Mouse (Mus musculus): ENCODE data around the gene Hist1h2ai.

Gene Hist1h2ai

DNA sequence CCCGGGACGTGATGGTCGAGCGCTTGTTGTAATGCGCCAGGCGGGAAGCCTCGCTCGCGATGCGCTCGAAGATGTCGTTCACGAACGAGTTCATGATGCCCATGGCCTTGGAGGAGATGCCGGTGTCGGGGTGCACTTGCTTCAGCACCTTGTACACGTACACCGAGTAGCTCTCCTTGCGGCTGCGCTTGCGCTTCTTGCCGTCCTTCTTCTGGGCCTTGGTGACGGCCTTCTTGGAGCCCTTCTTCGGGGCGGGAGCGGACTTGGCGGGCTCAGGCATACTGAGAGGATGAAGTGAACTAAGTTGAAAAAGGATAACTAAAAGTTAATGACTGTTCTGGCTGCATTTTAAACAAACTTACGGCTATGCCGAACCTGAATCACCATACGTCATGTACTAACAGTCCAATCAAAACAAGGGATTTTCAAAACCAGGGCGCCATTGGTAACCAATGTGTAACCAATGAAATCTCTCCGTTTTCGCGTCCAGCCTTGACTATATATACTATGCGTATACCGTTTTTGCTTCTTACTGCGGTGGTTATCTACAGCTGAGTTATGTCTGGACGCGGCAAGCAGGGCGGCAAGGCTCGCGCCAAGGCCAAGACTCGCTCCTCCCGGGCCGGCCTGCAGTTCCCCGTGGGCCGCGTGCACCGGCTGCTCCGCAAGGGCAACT lies at the start of gene Hist1h2ai, which contains the start of gene Hist1h2bl:
TSS of gene Hist1h2ai (plus strand) at position 559 of the 676 bp plus-strand sequence.
TSS of gene Hist1h2bl (minus strand) at position 280 of the 676 bp plus-strand sequence.
- DNase-seq (ENCODE audit: low read depth) = peak; percentile 95

DNA sequence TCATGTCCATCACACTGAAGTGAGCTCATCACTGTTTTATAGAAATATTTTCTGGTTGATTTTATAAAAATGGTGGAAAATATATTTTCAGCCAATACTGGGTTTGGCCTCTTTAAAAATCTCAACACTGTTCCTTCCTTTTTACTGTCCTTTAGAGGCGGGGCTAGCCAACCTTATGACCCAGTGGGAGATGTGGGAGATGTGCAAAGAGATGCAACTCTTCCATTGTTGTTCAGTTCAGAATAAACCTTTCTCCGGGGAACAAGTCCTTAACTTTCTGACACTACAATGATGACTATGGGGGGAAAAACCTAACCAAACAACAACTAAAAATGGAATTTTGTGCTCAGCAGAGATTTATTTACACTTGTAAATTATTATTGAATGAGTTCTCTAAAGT lies 38.9 kb upstream of the Hist1h2ai start, which contains the start of gene Olfr1360:
TSS of gene Olfr1360 (minus strand) at position 101 of the 400 bp plus-strand sequence.
- DNase-seq (ENCODE audit: low read depth) = no peak

DNA sequence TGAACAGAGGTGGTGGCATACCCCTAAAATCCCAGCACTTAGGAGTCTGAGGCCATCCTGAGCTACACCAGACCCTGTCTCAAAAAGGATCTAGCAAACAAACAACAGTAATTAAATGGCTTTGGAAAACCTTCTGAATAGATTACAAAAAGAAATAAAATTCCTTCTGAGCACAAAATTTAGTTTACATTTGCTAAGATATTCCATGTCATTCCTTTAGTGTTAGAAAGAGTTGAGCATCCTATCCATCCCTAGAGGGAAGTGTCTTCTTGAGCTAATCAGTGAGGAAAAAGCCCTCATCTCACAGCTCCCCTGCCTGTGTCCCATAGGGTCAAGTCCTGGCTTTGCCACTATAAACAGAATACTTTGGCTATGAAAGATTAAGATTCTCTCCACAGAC lies 18.4 kb upstream of the Hist1h2ai start, which contains the start of gene Olfr1359:
TSS of gene Olfr1359 (plus strand) at position 301 of the 400 bp plus-strand sequence.
- no peak for DNase-seq (ENCODE audit: low read depth)

DNA sequence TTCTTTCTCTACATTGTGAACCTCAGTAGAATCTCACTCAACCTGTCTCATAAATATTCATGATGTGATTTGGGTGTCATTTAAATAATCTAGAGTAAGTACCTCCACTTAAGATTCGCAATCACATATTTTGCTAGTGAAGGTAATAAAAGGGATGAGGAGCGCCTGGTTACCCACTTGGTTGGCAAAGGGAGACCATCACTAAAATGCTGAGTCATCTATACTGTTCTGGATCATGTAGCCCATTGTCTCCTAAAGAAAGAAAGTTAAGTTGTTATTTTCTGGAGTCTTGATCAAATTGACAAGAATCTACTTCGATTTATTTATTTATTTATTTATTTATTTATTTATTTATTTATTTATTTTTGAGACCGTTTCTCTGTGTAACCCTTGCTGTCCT lies 9.6 kb upstream of the Hist1h2ai start:
- no peak for DNase-seq (ENCODE audit: low read depth)

DNA sequence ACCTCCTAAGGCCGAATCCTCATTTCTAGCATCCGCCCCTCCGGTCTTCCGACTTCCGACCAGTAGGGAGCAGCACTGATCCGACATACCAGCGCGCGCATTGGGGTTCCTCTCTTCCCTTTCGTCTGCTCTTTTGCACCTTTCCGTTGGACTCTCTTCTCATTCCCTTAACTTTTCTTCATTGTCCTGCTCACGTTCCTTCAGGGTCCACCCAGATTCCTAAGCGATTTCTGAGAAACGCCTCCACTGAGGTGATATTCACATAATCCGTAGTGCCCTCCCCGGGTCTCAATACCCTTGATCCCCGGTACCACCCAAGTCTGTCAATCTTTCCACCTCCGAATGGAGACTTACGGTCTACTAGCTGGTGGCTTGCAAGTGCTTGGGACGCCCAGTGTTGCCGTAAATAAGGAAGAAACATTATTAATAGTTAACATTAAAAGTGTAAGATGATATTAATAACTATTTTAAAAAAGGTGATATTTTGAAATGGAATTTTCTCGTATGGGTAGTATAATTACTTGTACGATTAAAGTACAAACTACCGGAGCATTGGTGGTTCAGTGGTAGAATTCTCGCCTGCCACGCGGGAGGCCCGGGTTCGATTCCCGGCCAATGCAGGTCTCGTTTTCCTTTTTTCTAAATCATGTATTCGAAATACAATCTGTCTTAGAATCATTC lies 6.1 kb upstream of the Hist1h2ai start:
- DNase-seq (ENCODE audit: low read depth) = peak; percentile 94

DNA sequence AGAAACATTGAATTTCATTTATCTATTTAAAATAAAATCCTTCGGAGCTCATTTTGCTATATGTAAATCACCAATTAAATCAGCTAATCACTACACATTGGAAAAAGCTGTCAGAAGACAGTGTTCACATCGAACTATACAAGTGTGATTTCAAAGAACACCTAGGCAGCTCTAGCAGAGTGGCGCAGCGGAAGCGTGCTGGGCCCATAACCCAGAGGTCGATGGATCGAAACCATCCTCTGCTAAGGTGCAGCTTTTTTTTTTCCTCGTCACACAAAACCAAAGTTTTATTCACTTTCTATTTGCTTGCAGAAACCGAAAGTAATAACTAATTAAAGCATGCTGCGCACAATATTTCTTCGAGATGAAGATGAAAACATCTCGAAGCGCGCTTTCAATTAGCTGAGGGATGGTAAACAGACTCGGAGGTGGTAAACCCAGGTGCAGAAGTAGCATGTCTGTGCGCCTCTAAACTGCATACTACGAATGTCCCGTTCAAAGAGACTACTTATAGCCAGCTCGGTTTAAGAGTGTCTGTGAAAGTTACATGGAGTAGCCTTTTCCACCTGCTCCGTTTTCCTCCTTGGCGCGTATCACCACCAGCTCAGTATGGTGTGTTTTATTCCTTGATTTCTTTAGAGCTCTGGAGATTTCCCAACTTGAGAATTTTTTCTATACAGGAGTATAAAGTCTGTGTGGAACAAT lies 5.2 kb upstream of the Hist1h2ai start:
- DNase-seq (ENCODE audit: low read depth) = peak; percentile 93

DNA sequence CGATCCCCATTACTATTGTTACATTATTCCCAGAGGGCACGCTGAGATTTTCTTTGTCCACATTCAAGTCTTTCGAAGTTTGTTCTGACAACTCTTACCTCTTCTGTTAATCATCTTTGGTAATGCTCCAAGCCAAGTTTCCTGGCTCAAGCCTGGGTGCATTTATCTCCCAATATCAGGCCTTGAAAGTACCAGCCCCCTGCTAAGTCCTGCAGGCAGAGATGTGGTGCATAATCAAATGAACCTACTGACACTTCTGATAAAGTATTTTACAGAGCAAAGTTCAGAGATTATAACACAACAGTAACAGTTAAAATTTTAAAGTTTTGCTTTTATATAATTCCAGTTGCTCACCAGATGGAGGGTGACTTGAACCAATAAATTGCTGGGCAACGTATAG lies 4.5 kb upstream of the Hist1h2ai start:
- no peak for DNase-seq (ENCODE audit: low read depth)

DNA sequence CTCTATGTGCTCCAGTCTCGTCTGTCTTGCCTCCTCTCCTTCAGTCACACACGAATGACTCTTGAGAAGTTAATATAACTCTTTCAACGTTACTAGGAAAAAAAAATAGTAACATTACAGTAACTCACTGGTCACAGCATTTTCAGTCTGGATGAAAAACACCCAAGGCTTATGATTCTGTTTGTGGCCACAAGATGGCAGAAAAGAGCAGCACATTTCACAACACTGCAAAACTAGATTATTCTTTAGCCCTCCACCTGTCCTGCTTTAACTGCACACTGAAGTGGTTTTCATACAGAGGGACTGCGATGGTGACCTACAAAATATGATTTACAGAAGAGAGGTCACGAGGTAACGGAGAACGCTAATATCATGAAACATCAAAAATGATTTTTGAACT lies 1.5 kb upstream of the Hist1h2ai start:
- peak; percentile 90 for DNase-seq (ENCODE audit: low read depth)

DNA sequence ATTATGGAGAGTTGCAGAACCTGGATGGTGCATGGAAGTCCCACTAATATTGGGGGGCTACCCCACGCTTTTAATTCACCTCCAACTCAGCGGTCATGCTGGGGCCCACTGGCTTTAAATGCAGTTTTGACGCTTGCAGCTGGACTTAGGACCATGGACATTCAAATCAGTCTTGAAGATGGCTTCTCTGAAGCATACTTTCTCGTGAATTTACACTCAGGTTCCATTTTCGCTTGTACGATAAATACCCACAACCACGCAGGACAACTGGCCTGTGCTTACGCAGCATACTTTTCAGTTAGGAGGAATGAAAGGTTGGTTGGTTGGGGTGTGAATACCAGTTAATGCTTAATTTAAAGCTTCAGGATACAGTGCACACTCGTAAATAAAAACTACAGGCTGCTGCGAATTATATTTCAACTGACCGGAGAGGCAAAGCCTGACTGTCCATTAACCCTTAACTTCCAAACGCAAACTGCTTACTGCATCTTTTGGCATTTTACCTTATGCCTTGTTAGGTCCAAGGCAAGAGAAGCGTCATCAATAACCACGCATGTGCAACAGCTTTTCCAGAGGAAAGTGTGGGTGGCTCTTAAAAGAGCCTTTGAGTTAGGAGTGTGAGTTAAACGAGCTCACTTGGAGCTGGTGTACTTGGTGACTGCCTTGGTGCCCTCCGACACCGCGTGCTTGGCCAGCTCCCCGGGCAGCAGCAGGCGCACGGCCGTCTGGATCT lies 925 bp upstream of the Hist1h2ai start:
- peak; percentile 73 for DNase-seq (ENCODE audit: low read depth)

DNA sequence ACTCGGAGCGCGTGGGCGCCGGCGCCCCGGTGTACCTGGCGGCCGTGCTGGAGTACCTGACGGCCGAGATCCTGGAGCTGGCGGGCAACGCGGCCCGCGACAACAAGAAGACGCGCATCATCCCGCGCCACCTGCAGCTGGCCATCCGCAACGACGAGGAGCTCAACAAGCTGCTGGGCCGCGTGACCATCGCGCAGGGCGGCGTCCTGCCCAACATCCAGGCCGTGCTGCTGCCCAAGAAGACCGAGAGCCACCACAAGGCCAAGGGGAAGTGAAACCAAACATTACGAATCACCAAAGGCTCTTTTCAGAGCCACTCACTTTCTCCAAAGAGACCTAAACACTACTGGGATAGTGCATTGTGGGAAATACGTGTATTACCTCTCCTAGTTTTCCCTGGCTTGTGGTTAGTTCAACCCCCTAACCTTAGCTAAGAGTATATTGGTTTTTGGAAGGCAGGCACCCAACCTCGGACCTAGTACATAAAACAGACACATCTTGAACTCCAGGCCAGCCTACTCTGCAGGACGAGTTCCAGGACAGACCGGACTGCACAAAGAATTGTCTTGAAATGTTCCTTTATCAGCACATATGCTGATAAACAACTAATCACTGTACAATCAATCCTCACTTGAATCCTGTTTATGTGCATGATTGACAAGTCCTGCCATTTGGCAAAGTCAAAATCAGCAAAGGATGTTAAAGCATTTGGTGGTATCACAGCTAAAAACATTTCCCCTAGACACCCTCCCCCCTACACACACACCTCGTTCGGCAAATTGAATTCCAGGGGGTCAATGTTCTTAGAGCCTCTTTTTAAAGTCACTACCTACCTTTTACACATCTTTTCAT lies 544 bp downstream of the Hist1h2ai start:
- peak; percentile 78 for DNase-seq (ENCODE audit: low read depth)

DNA sequence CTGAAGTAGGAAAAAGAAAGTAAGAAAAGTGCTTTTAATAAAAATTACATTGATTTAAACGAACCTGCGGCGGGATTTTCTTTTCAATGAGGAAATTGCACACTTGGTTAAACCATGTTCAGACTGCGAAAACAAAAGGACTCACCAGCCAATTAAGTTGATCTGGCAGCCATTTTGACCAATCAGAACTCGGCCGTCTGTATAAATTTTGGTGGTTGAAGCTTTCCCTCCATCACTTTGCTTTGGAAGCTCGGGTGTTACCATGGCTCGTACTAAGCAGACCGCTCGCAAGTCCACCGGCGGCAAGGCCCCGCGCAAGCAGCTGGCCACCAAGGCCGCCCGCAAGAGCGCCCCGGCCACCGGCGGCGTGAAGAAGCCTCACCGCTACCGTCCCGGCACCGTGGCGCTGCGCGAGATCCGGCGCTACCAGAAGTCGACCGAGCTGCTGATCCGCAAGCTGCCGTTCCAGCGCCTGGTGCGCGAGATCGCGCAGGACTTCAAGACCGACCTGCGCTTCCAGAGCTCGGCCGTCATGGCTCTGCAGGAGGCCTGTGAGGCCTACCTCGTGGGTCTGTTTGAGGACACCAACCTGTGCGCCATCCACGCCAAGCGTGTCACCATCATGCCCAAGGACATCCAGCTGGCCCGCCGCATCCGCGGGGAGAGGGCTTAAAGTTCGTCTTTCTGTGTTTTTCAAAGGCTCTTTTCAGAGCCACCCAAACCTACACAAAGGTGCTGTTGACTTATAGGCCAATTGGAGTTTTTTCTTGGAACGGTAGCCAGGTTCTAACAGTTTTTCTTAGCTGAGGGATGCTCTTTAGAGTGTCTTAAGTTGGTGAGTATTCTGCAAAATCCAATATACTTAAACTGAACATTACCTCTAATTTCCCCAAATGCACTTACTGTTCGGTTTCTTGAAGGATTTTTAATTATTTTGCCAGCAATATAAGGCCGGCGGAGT lies 1.5 kb downstream of the Hist1h2ai start, which contains the start of gene Hist1h3h:
TSS of gene Hist1h3h (plus strand) at position 263 of the 961 bp plus-strand sequence.
- DNase-seq (ENCODE audit: low read depth) = peak; percentile 95

DNA sequence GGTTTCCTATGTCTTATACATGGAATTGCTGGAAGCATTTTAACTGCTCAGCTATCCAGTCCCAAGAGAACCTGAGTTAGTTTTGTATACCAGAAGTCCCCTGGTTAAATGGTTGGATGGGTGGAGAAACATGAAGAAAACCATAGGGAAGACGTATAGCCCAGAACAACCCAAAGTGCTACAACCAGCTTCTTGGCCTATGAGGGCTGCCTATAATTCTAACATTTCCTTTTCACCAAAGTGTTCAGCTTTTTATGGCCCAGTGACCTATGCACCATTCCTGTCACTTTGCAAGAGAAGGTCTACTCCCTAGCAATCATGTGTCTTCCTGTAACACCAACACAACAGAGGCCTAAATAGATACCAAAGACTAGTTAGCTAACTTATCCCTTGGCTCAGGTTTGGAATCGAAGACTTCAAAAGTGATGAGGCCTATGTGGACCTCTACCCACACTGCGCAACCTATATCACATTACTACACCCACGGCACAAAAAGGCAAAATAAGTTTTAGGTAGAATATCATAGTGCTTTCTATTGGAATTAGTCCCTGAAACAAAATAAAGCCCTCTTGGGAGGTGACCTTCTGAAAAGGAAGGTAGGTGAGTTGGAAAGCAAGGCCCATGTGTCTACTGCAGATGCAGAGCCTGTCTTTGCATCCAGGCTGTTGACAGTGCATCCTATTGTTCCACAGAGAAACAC lies 2.3 kb downstream of the Hist1h2ai start:
- DNase-seq (ENCODE audit: low read depth) = peak; percentile 44

DNA sequence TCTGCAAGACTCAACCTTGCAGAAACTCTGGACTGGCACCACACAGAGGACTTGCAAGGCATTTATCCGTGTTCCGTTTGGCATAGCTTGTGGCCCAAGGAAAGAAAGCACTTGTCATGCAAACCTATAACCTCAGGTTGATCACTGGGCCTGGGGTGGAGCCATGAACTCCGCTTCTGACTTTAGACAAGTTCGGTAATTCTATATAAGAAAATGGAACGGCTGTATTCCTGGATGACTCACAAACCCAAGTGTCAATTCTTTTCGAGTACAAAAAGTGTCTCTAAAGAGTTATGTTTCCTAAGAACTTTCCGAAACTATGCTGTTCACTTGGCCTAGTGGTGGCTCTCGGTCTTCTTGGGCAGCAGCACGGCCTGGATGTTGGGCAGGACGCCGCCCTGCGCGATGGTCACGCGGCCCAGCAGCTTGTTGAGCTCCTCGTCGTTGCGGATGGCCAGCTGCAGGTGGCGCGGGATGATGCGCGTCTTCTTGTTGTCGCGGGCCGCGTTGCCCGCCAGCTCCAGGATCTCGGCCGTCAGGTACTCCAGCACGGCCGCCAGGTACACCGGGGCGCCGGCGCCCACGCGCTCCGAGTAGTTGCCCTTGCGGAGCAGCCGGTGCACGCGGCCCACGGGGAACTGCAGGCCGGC lies 5.0 kb downstream of the Hist1h2ai start:
- peak; percentile 64 for DNase-seq (ENCODE audit: low read depth)

DNA sequence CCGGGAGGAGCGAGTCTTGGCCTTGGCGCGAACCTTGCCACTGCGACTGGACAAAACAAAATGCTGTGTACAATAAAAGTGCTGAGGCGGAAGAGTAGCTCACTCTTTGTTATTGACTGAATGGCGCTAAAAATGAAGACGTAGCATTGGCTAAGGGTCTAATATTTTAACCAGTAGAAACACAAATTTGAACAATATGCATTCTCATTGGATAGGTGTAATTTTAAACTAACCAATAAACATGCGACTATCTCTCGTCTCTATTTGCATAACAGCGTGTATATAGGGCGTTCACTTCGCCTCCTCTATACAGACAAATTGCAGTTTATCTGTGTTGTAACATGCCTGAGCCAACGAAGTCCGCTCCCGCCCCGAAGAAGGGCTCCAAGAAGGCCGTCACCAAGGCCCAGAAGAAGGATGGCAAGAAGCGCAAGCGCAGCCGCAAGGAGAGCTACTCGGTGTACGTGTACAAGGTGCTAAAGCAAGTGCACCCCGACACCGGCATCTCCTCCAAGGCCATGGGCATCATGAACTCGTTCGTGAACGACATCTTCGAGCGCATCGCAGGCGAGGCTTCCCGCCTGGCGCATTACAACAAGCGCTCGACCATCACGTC lies 5.6 kb downstream of the Hist1h2ai start, which contains the start of gene Hist1h2bm:
TSS of gene Hist1h2bm (plus strand) at position 288 of the 616 bp plus-strand sequence.
- peak; percentile 94 for DNase-seq (ENCODE audit: low read depth)

DNA sequence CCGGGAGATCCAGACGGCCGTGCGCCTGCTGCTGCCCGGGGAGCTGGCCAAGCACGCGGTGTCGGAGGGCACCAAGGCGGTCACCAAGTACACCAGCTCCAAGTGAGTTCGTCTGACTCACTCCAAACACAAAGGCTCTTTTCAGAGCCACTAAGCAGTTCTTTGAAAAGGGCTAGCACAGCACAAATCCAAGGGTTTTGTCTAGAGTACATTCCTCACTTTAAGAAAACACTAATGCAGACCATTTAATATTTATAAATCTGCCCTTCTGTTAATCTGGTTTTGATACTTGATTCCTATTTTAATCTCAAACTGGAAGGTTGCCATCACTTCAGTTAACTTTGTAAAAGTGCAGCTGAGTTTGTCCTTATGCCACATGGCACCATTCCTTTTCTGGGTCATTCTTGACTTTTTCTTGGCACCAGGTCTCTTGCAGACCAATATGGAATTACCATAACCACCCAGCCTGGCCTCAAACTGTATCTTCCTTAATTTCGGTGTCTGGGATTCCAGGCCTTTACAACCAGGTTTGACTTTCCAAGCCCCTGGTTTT lies 6.2 kb downstream of the Hist1h2ai start:
- DNase-seq (ENCODE audit: low read depth) = peak; percentile 50

DNA sequence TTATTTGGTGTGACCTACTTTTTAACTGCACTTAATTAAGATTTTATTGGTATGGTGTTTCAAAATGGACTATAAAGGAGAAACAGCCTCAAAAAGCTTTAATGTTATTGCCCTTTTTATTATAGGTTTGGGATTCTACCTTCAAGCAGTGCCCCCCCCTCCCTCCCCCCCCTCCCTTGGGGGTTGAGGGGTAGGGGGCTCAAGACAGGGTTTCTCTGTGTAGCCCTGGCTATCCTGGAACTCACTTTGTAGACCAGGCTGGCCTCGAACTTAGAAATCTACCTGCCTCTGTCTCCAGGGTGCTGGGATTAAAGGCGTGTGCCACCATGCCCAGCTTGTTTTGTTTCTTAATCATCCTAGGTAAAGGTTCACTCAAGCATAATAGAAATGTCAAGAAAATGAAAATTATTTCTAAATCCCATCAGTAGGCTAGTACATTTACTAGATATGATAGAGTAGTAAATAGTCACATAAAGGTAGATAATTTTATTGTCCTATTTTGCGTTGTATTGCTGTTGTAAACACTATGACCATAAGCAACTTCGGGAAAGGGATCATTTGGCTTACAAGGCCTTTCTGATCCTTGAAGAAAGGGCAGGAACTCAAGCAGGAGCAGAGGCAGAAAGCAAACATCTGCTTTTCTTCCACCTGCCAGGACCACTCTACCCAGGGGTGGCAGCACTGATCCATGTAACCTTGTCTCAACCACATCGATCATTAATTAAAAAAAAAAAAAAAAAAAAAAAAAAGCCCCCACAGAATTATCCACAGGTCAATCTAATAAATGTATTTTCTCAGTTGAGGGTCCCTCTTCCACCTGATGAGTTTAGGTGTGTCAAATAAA lies 7.0 kb downstream of the Hist1h2ai start:
- no peak for DNase-seq (ENCODE audit: low read depth)

Data from induced T-regulatory cell, adult 2 months (primary cell).